Mouse (Mus musculus): ENCODE measurements around the gene Tiam2.

The Tiam2 gene

GRCm38 (mm10) chr17:3326148-3326902 lies at the start of gene Tiam2:
Gene Tiam2 (plus strand): TSS chr17:3326573.
- DNase-seq (ENCODE audit: low read depth, low spot score) = no peak

- DNase-seq (ENCODE audit: low read depth, low spot score) = no peak
These were observed 46.1 kb upstream of the Tiam2 start for GRCm38 (mm10) chr17:3280321-3280720.

GRCm38 (mm10) chr17:3281939-3282338 lies 44.4 kb upstream of the Tiam2 start:
- no peak for DNase-seq (ENCODE audit: low read depth, low spot score)

- DNase-seq (ENCODE audit: low read depth, low spot score) = no peak
These were observed 41.2 kb upstream of the Tiam2 start for GRCm38 (mm10) chr17:3285030-3285671.

- DNase-seq (ENCODE audit: low read depth, low spot score) = no peak
These were observed 40.1 kb upstream of the Tiam2 start for GRCm38 (mm10) chr17:3286123-3286825.

- no peak for DNase-seq (ENCODE audit: low read depth, low spot score)
These were observed 38.0 kb upstream of the Tiam2 start for GRCm38 (mm10) chr17:3288341-3288740.

- no peak for DNase-seq (ENCODE audit: low read depth, low spot score)
These were observed 31.3 kb upstream of the Tiam2 start for GRCm38 (mm10) chr17:3295097-3295496.

- DNase-seq (ENCODE audit: low read depth, low spot score) = no peak
These were observed 26.9 kb upstream of the Tiam2 start for GRCm38 (mm10) chr17:3299487-3299886.

GRCm38 (mm10) chr17:3305926-3306325 lies 20.4 kb upstream of the Tiam2 start:
- no peak for DNase-seq (ENCODE audit: low read depth, low spot score)

- DNase-seq (ENCODE audit: low read depth, low spot score) = peak; percentile 75
These were observed 12.4 kb upstream of the Tiam2 start for GRCm38 (mm10) chr17:3313711-3314624.

- DNase-seq (ENCODE audit: low read depth, low spot score) = no peak
These were observed 11.8 kb upstream of the Tiam2 start for GRCm38 (mm10) chr17:3314625-3315020.

GRCm38 (mm10) chr17:3315581-3315980 lies 10.8 kb upstream of the Tiam2 start:
- DNase-seq (ENCODE audit: low read depth, low spot score) = no peak

GRCm38 (mm10) chr17:3326903-3327279 lies 518 bp downstream of the Tiam2 start:
- DNase-seq (ENCODE audit: low read depth, low spot score) = no peak

GRCm38 (mm10) chr17:3327335-3327734 lies 962 bp downstream of the Tiam2 start:
- no peak for DNase-seq (ENCODE audit: low read depth, low spot score)

GRCm38 (mm10) chr17:3328820-3329219 lies 2.4 kb downstream of the Tiam2 start:
- no peak for DNase-seq (ENCODE audit: low read depth, low spot score)

- DNase-seq (ENCODE audit: low read depth, low spot score) = no peak
These were observed 3.1 kb downstream of the Tiam2 start for GRCm38 (mm10) chr17:3329429-3329828.

GRCm38 (mm10) chr17:3331721-3332461 lies 5.5 kb downstream of the Tiam2 start:
- no peak for DNase-seq (ENCODE audit: low read depth, low spot score)

- DNase-seq (ENCODE audit: low read depth, low spot score) = no peak
These were observed 9.9 kb downstream of the Tiam2 start for GRCm38 (mm10) chr17:3336161-3336739.

- no peak for DNase-seq (ENCODE audit: low read depth, low spot score)
These were observed 10.6 kb downstream of the Tiam2 start for GRCm38 (mm10) chr17:3336887-3337524.

- DNase-seq (ENCODE audit: low read depth, low spot score) = no peak
These were observed 11.1 kb downstream of the Tiam2 start for GRCm38 (mm10) chr17:3337525-3337888.
